Mouse (Mus musculus): ENCODE measurements around the gene Lyz1.
"Not testable (repeated sequence)": the region's sequence is repeated elsewhere in the genome, so short reads cannot be mapped to it uniquely, and the experiment has no call there.

Gene Lyz1

DNA sequence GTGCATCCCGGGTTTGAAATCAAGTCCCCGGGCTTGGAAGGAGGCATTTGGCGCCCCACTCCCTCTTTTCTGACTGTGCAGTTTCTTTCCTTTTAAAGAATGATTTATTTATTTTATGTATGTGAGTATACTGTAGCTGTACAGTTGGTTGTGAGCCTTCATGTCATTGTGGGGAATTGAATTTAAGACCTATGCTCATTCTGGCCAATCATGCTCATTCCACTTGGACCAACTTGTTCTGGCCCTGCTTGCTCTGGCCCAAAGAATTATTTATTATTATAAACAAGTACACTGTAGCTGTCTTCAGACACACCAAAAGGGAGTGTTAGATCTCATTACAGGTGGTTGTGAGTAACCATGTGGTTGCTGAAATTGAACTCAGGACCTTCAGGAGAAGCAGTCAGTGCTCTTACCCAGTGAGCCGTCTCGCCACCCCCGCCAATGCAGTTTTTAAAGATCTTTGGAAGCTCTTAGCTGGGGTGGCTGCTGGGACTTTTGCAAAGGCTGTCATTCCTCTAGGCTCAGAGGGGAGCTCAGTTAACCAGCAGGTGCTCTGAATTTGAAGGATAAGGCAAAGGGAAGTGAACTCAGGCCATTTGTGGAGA is 6.2 kb downstream of the Lyz1 start:
- no peak for DNase-seq

DNA sequence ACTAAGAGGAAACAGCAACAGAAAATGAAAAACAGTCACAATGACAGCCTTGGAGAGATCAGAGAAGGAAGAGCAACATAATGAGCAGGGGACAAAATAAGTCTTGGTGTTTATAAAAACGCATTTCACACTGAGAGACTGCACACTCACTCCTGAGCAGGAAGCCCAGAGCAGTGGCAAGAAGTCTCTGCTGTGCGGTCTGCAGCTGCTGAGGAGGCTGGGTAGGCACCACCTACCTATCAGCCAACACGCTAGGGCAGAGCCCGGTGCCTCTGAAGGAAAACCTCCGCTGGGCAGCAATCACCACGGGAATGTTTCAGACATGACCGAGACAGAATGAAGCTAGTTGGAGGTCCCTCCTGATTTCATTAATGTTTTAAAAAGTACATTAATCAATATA is 7.1 kb downstream of the Lyz1 start:
- DNase-seq: not testable (repeated sequence)

DNA sequence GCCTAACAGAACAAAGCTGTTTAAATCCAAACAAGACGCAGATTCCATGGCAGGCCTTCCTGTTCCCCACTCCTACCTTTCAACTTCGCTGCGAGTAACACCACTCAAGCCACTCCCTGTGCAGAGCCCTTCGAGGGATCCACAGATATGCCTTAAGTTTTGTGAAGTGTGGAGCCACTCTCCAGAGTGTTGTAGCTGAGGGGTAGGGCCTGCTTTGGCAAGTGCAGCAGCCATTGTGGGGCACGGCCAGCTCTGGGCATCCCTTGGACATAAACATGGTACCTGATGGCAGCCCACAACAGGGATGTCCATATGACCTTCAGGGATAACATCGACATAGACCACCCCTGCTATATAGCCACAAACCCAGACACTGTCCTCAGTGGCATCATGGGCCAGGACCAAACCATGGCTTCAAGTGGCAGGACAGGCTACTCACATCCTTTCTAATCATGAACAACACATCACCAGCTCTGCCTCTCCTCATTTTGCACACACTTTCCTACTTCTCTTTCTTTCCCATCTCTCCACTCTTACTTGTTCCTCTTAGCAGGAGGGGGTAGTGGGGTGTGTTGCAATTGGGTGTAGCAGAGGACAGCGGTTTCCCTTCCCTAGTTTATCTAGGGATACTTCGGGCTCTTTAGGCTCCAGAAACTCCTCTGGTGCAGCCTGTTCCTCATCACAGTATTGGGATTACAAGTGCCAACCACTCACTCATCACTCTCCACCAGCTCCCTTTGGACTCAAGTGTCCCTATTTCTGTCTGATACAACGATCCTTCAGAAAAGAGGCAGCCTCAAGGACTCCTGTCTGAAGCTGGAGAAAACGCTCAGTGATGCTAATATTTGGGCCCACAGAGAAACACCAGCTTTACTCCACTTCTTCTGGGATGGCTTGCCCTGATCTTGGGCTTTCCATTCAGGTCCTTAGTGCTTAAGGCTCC is 7.8 kb downstream of the Lyz1 start:
- DNase-seq: no peak

DNA sequence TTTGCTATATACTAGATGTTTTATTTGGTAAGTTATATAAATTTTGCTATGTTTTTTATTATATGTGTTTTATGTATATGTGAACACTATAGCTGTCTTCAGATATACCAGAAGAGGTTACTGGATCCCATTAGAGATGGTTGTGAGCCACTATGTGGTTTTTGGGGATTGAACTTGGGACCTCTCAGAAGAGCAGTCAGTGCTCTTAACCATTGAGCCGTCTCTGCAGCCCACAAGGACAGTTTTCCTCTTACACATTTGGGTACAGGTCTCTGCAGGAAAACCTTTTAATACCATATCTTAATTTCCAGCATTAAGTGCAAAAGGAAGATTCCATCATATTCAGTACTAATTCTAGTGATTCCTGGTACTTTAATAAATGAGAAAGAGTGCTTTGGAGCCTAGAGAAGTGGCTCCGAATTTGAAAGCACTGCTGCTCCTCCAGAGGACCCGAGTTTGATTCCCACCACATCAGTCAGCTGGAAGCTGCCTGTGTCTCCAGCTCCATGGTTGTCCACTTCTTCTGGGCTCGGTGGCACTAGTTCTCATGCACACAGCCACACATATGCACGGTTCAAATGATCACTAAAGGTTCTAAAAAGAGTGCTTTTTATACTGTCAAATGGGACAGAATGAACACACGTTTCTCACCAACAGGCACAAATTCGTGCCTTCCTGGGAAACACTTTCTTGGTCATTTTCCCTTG is 8.6 kb downstream of the Lyz1 start:
- no peak for DNase-seq

DNA sequence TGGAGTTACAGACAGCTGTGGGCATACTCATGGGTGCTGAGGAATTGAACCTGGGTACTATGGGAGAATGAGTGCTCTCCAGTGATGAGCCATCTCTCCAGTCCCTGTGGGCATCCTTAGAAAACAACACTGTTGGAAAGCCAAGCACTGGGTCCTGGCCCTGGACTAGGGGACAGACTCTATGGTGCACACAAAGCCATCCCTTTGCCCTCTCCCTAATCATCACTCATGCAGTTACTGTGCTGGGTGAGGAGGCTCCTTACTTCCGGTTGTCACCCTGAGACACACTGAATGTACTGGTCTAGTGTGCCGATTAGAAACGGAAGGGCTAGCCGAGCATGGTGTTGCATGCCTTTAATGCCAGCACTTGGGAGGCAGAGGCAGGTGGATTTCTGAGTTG is 9.5 kb downstream of the Lyz1 start:
- not testable (repeated sequence) for DNase-seq

DNA sequence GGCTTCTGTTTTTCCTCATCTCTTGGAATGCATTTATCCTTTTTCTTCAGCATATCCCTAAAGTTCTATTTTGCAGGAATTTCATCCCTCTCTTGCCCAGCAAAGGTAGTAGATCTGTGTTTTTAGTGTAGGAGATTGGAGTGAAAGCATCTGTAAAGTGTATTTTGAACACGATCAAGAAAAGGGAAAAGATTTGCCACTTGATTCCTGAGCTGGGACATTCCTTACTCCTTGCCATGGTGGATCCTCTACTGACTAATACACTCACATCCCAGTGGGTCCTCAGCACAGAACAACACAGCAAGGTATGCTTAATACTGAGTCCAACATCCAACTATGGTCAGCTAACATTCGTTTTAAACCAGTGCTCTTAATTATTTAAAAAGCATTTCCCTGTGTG is 10.1 kb downstream of the Lyz1 start:
- DNase-seq: no peak

DNA sequence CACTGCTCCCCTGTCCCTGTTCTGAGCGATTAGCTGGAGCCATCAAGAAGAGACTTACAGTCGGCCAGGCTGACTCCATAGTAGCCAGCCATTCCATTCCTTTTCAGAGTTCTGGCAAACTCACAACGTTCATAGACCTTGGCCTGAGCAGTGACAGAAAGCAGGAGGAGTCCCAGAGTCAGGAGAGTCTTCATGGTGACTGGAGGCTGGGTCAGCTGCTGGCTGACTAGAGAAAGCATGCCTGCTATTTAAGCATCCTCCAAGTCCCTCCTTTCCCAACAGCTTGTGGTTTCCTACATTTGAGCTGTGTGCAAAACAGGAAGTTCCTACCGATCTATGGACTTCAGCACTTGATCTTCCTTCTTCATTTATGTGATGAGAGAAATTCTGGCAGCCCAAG is 10.6 kb downstream of the Lyz1 start, which contains the start of gene Lyz2:
Gene Lyz2, minus strand, starts transcription at position 273 of the 400 bp plus-strand sequence.
- peak; percentile 37 for DNase-seq

DNA sequence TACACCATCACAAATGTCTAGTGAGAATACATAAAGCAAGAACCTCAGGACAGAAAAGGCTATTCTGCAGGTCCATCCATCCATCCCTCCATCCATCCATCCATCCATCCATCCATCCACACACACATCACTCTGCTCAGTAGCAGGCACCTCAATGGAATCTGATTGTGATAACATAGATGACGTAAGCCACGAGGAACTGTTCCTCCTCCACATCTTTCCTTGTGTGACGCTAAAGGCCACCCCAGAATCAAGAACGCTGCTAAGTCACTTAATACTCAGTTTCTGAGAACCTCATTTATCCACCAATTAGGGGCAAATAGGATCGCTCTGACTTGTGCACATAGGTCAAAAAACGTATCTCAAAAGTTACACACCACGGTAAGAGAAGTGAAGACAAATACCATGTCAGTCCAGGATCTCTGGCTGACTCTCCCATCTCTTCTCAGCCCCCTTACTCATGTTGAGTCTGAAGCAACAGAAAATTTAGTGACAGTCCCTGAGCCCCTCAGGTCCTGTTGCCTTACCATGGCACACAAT is 11.2 kb downstream of the Lyz1 start:
- no peak for DNase-seq

DNA sequence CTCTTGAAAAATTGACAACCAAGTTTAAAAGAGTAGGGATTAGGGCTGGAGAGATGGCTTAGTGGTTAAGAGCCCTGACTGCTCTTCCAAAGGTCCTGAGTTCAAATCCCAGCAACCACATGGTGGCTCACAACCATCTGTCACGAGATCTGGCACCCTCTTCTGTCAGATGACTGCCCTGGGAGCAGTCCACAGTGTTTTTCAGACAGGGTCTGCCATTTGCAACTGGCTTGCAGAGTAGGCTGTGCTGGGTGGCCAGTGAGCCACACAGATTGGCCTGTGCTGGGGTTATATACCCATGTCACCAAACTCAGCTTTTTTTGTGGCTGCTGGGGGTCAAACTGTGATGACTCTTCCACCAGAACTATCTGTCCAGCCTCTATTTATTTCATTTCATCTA is 12.7 kb downstream of the Lyz1 start:
- no peak for DNase-seq

DNA sequence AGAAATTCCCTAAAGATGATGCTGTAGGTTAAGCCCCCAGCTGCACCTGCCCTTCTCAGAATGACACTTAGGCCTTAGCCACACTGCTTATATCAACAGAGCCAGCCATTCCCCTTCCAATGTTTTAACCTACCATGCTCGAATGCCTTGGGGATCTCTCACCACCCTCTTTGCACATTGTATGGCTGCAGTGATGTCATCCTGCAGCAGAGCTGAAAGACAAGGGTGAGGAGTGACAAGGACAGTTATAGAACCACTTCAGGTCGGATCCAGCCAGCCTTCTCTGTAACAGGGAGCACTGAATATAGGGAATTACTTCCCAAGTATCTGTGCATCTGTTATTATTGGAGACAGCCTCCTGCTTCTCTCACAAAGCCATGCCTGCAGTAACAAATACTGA is 14.2 kb downstream of the Lyz1 start:
- not testable (repeated sequence) for DNase-seq

DNA sequence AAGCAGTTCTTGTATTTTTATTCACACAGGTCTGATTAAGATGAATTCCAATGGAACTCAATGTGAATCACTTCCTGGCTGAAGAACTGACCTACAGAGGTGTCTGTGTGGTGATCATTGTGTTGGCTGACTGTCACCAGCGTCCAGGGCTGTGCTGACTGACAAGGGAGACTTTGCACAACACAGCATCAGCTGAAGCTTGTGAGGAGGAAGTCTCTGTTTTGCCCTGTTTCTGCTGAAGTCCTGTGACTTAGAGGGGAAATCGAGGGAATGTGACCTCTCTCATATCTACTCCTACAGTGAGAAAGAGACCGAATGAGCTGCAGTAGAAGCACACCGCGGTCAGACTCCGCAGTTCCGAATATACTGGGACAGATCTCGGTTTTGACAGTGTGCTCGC is 14.9 kb downstream of the Lyz1 start:
- DNase-seq: not testable (repeated sequence)

DNA sequence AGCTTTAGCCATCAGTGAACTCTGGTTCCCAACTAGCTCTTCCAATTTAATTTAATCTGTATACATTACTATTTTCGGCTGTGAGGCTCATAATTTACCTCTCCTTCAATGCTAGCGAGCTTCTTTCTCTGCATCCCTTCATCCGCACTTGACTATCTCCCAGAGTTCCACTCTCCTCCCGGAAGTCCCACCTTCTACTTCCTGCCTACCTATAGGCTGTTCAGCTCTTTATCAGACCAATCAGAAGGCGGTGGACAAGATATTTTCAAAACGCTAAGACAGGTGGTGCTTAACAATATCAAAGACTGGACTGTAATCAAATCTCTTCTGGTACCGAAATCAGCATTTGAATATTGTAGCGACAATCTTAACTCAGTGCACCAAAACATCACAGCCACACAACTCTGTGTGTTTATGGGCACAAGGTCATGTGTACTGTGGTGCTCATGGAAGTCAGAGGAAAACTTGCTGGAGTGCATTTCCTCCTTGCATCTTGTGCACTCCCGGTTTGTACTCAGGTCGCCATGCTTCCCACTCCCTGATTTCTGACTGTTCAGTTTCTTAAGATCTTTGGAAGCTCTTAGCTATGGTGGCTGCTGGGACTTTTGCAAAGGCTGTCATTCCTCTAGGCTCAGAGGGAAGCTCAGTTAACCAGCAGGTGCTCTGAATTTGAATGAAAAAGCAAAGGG is 16.8 kb downstream of the Lyz1 start:
- no peak for DNase-seq

DNA sequence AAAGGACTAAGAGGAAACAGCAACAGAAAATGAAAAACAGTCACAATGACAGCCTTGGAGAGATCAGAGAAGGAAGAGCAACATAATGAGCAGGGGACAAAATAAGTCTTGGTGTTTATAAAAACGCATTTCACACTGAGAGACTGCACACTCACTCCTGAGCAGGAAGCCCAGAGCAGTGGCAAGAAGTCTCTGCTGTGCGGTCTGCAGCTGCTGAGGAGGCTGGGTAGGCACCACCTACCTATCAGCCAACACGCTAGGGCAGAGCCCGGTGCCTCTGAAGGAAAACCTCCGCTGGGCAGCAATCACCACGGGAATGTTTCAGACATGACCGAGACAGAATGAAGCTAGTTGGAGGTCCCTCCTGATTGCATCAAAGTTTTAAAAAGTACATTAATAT is 18.0 kb downstream of the Lyz1 start:
- DNase-seq: not testable (repeated sequence)

DNA sequence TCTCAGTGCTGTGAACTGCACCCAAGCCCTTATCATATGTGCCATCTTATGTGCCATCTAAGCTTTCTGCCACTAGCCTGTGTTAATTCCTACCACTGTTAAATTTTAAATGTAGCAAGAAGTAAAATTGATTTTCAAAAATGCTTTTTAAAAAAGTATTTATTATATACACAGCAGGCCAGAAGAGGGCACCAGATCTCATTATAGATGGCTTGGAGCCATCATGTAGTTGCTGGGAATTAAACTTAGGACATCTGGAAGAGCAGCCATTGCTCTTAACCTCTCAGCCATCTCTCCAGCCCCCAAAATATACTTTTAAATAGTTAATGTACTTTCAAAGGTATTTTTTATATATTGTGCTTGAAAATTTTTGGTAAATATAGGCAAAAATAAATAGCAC is 20.6 kb downstream of the Lyz1 start:
- DNase-seq: no peak

DNA sequence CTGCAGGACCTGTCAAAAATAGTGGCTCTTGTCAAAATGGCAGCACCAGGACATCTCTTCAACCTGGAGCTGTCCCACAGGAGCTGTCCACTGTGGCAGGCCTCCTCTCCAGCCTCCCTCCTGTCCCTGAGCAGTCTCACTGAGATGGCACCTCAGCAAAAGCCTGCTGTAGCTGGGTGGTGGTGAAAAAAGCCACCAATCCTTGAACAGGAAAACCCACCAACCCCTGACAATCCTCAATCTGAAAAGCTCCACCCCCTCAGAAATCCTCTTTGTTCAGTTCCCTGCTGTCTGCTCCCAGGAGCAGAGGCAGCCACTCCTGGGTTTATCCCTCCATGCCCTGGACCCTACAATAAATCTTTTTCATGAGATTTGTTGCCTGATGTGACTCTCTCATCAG is 32.8 kb downstream of the Lyz1 start:
- no peak for DNase-seq

DNA sequence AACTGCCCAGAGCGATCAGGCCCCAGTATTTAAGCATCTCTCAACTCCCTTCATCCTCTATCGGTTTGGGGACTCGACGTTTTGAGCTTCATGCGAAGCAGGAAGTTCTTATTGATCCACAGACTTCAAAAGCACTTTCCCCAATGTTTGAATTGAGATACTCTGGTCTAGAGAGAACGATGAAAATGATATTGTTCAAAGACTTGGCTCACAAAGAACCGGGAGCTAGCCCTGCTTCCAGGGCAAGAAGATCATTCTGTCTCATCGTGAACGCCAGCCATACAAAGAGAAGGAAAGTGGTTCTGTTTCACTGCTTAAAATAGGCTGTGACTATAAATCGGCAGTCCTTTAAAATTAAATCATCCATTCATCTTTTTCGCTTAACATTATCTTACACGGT is 54.1 kb downstream of the Lyz1 start, which contains the start of gene 9530003J23Rik:
Gene 9530003J23Rik, minus strand, starts transcription at position 101 of the 400 bp plus-strand sequence.
- DNase-seq: no peak
